Mouse (Mus musculus): Measurements from ENCODE around the gene Fbn1.

The Fbn1 gene

DNA sequence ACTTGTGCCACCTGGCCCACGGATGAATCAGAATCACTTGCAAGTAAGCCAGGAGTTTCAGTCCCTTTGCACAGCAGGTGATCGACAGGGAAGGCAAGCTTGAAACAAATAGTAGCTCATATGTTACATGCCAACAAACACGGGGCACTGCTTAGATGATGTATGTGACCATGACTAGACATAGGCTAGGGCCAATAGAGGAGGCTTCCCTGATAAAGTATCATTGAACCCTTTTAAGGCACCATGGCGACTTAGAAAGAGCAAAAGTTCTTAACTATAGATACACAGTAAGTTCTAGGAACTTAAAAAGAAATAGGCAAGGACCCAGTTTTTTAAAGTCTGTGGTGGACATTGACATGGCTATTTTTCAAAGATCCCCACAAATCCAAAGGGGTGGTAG, at the start of gene Fbn1:
Gene Fbn1 (minus strand): TSS at position 101 of the 400 bp plus-strand sequence.
- DNase-seq (ENCODE audit: low spot score), result no peak

DNA sequence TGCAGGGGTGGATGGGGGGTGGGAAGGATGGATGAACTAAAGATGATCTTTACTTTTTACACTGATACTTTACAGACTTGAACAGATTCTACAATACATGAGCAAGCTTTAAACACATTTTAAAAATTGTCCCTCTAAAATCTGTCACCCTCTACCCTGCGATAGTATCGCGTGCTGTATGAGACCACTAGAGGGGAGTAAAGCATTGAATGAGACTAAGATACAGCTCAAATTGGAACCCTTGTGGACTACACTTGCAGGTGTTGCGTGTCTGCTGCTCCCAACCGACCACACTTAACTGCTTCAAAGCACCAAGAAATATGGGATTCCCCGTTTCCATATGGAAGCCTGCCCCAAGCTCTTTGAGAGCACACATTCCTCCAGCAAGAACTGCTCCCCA, 48.0 kb upstream of the Fbn1 start:
- DNase-seq (ENCODE audit: low spot score), result no peak

DNA sequence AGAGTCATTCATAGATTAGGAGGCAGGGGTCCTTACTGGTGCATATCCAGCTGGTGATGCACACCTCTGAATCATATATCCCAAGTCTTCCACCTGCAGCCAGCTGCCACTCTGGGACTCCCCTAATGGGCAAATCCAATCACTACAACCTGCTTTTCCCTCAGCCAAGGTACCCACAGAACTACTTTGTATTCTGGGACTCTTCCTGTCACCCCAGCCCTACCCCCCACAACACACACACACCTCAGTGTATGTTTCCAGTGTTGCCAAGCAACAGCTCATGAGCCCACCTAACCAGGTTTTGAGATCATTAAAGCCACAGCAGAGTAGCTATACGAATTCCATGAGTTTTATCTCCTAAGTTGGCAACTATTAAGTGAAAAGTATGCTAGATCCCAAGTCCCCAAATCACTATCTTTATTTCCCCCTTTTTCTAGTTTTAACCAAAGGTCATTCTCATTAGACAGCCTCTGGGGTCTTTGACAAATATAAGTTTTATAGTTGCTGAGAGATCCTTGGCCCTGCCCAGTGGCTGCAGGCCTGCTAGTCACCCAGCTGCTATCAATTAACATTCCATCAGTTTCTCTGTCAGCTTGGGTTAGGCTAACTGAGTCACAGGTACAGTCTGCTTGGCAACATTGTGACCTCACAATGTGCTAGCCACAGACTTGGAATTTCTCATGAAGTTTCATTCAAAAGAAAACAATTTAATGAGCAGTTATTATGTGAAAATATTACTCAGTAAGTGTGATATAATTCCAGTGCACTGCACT, 41.2 kb upstream of the Fbn1 start:
- DNase-seq (ENCODE audit: low spot score), result no peak

DNA sequence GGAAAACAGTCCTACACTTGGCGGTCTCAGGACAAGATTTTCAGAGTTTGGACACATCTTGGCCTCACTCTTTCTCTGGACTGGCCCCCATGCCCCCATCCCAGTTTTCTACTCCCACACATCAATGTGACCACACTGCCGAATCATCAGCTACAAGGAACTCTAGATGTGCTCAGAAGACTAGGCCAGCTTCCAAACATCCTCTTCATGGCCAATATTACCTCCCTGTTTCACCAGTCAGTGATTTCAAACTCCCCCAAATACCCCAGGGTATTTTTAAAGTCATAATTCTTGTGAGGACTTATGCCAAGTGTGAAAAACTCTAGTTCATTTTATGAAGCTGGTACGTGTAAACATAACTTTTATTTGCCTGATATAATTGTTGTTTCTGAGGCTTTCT, 37.2 kb upstream of the Fbn1 start:
- DNase-seq (ENCODE audit: low spot score), result no peak

DNA sequence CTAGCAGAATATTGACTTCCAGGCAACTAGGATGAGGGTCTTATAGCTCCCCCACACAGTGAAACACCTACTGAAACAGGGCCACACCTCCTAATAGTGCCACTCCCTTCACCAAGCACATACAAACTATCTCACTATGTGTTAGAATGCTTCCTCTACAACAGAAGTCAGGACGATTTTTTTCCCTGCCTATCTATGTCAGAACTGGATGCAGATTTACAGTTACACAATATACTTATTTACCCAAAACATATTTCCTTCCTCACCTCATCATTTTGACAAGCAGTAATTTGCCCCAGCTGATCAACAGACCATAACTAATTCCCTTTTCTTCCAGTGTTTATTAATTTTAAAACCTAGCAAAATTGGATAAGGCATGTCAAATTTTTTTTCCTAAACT, 35.9 kb upstream of the Fbn1 start:
- no peak for DNase-seq (ENCODE audit: low spot score)

DNA sequence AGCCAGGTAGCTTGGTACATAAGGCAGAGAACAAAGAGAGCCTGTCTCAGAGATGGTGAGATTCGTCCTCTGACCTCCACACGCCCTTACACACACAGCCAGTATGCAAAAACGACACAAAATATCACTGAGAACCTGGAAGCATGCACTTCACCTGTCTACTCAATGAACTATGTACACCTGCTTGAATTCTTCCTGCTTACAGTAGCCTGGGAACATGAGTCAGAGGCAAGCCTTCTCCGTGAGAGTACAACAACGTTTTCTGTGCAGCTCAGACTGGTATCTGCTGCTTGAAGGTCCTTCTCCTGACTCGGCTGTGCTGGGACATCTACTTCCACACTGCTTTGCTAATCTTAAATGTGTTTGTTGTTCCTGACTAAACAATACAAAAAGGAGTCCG, 33.7 kb upstream of the Fbn1 start:
- no peak for DNase-seq (ENCODE audit: low spot score)

DNA sequence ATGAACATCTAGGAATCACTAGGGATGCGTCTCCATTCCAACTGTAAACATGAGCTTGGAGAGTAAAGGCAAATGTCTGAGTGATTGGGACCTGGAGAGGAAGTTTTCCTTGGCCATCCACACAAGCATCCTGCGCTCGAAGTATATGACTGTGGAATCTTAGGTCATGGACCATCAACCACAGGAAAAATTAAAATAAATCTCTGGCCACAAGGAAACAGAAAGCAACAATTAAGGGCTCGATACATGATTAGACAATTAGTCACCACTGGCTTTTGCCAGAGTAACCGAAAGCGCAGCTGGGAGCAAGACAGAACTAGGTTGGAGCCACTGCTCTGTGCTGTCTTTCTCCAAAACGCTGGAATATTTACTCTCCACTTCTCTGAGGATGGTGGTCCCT, 32.8 kb upstream of the Fbn1 start:
- no peak for DNase-seq (ENCODE audit: low spot score)

DNA sequence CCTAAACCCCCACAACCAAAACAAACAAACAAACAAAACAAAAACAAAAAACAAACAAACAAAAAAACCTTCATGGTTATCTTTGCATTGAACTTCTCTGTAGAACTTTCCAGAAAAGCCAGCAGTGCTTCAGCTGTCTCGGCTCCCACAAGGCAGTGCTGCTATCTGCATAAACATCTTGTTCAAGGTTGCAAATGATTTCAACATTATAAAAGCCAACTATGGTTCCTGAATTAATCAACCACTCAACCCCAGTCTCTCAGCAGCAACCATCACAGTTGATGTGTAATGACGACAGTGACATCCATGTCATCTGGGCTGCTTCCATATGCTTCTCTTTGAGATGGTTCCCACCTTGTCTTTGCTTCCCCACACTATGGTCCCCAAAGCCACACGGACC, 31.8 kb upstream of the Fbn1 start:
- no peak for DNase-seq (ENCODE audit: low spot score)

DNA sequence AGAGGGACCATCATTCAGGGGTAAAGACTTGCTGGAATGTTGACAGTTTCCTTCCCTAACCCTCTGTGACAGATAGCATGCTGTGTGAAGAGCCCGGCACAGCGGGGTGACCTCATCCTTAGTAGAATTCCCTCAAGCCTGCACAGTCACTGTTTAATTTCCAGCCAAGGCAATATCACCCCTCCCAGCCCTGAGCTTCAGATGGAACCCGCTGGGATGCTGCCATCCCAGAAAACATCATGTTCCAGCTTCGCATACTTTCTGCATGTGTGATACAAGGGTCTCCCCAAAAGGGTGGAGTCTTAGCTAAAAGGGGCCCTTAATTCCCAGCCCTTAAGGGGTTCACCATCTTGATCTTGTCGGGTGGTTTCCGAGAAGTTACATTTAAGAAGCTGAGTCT, 22.9 kb upstream of the Fbn1 start:
- DNase-seq (ENCODE audit: low spot score), result no peak

DNA sequence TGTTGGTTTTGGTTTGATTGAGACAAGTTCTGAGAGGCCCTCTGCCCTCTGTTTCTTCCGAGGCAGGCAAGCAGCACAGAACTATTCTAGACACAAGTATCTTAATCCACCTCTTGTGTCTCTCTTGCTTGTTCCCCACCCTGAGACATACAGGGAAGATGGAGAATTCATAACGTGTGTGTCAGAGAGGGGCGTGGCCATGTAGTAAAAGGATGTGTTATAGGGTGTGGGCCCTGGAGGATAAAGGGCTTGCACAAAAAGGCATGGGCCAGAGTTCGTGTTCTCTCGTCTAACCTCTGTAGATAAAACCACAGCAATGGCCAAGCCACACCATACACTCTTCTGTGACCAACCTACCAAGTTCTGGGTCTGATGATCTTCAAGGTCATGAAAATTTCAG, 18.8 kb upstream of the Fbn1 start:
- no peak for DNase-seq (ENCODE audit: low spot score)

DNA sequence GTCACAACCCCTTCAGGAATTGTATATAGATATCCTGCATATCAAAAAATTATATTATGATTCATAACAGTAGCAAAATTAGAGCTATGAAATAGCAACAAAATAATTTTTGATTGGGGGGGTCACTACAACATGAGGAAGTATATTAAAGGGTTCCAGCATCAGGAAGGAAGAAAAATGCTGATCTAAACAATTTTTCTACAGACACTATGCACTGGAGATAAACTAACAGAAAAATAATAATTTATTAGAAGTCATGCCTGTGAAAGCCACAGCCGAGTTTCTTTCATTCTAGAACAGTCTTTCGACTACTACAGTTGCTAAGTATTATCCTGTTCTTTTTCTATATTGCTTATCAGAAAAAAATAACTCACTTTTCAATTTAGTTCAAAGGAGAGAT, 17.7 kb upstream of the Fbn1 start:
- DNase-seq (ENCODE audit: low spot score), result no peak

DNA sequence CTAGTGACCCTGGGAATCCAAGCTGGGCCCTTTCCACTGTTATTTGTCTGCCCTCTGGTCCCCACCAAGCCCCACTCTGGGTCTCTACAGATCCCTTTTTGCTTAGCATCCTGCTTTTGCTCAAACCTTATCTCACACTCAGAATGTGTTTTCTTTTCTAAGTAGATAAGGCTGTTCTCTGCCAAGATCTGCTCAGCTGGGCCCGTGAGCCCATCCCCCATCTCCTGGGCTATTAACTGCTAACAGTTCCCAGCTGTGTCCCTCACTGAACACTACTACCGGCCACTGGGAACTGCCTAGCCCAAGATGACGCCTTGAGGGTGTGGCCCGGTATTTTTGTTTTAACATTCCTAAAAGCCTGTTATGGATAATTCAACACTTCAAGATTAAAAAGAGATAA, 8.8 kb upstream of the Fbn1 start:
- DNase-seq (ENCODE audit: low spot score), result no peak

DNA sequence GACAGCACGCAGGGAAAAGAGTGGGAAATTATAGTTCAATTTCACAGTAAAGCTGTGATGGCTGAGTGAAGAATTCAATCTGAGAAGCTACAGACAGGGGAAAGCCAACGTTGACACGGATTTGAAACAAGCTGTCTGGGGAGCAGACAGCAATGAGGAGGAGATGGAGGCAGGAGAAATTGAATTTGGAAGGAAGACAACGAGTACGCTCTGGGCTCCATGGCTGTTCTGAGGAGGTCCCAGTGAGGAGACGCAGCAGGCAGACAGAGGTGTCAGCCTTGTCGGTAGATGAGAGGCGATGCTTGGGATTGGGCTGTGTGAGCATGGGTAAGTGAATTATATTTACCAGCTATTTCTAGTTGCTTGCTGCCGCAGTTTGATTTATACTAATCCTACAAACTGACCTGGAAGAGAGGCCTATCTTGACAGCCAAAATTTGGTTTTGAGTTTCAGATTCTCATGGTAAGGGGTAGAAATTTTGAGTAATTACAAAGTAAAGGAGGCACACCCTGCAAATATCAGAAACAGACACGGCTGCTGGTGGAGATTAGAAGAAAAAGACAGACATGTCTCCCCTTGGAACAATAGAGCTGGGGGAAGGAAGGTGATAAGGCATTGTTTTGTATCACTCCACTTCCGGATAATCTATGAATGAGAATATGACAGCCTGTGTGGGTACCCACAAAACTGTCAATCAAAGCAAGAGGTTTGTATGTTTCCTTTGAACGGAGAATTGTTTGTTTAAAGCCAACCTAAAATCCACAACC, 7.7 kb upstream of the Fbn1 start:
- no peak for DNase-seq (ENCODE audit: low spot score)

DNA sequence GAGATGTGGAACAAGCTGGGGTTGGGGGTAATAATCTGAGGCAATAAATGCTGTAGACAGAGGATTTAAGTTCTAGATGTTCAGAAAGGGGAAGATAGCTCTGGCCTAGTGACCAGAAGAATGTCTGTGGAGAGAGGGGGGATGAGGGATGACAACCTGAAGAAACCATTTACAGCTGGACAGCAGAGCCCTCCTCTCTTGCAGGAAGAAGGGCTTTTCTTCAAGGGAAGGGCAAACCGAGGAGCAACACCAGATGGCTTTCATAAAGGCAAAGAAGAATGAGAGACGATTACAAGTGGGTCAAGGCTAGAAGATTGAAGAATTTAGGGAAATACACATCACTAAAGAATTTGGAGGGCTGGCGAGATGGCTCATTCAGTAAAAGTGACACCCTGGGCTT, 6.6 kb upstream of the Fbn1 start:
- no peak for DNase-seq (ENCODE audit: low spot score)

DNA sequence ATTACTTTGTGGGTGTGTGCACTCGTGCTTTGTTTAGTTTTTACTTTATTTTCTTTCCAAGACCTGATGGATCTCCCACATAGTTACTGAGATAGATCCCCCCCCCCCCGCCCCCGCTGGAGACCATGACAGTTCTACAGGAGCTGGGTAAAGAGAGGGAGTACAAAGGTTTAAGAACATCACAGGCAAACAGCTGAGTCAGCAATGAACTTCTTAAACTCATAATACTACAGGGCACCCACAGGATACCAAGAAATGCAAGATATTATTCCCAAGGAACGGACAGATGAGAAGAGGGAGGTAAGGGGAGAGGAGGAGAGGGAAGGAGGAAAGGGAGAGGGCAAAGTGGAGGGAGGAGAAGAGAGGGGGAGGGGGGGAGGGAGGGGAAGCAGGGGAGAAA, 4.8 kb upstream of the Fbn1 start:
- no peak for DNase-seq (ENCODE audit: low spot score)

DNA sequence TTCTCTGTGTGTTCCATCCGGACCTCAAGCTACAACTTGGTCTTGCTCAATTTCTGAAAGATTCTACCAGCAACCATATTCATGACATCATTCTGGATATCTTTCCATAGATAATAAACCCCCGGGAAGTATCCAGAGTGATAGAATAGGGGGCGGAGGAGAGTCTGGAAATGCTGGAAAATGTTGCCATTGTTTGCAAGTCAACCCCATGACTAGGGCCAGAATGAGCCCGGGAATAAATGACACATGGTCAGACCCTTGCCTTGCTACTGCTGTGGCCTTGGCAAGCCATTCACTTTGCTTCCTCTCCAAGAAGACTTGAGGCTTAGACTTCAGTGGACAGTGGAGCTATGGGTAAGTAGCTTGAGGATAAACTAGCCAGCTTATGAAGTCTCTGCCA, 4.1 kb upstream of the Fbn1 start:
- no peak for DNase-seq (ENCODE audit: low spot score)

DNA sequence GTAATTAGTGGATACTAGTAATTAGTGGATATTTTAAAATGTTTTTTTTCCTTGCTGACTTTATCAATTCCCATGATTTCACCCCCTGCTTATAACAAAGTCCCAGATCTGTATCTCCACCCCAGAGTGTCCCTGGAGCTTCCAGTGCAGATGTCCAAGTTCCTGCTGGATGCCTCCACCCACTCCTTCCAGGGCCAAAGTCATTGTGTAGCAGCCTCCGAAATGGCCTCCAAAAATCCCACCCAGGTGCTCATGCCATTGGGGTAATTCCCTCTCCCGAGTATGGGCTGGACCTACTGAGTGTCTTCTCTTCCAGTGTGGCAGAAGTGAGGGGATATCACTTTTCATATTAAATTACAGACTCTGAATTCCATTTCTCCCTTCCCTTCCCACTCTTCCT, 3.0 kb upstream of the Fbn1 start:
- no peak for DNase-seq (ENCODE audit: low spot score)

DNA sequence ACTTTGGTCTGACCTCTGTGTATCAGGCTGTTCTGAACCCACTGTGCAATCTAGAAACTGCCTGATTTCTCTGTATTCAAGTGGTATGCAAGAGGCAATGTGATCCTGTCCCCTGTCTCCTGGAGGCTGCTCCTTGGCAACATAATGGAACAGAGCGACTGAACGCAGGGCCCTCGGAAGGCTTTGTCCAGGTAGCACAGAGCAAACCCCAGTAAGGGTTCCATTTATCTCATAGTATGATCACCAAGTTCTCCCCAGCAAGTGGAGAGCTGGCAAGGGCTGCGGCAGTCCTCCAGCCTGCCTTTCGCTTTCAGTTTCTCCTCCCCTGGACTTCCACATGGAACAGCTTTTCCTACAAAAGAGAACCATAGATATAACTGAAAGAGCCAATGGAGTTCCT, 588 bp upstream of the Fbn1 start:
- no peak for DNase-seq (ENCODE audit: low spot score)

DNA sequence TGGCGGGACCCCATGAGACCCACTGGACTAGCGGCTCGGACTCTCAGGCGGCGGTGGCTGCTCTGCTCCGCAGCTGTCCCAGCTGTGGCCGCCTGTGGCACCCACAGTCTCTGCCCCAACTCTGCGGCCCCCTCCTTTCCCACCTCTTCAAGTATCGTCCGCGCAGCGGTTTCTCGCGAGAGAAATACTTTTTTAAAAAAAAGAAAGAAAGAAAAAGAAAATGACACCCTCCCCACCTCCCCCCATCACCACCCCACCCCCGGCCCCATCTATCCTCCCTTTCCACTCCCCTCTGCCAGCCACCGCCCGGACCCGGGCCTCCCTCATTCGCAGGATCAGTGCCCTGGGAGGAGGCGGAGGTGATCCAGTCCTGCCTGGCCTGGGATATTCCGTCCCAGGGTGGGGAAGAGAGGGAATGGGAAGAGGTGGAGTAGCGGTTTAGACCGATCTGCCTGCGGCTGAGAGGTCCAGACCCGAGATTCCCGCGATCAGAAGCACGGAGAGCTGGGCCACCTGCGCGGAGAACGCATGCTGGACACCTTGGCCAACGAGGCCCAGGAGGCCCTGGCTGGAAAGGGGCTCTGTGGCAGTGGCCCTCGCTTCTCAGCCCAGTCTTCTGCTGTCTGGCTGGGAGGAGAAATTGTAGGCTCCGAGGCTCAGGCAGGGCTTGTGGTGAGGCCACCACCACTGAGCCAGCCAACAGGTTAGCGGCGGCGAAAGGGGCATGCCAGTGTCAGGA, 1.3 kb downstream of the Fbn1 start:
- DNase-seq (ENCODE audit: low spot score), result peak; percentile 46

DNA sequence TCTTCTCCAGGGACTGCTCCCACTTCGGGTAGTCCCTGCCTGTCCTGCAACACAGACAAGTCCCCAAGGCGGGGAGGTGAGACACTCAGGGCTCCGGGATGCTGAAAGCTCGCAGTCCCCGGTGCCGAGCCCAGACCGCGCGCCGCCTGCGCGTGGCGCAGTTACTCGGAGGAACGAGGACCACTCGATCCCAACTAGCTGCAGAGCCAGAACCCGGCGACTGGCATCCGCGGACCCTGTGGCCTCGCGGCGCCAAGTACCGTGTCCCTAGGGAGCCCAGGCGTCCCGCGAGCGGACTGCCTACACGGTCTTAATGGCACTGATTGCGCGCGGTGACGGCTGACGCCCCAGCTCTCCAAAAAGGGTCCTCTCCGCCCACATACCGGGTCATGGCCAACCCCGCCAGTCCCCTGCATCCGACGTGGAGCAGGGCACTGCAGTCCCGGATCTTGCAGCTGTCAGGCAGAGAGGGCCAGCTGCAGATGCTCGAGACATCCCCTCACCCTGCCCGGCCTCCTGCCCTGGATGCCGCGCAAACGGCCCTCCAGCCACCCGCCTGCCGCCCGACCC, 2.0 kb downstream of the Fbn1 start:
- peak; percentile 62 for DNase-seq (ENCODE audit: low spot score)

DNA sequence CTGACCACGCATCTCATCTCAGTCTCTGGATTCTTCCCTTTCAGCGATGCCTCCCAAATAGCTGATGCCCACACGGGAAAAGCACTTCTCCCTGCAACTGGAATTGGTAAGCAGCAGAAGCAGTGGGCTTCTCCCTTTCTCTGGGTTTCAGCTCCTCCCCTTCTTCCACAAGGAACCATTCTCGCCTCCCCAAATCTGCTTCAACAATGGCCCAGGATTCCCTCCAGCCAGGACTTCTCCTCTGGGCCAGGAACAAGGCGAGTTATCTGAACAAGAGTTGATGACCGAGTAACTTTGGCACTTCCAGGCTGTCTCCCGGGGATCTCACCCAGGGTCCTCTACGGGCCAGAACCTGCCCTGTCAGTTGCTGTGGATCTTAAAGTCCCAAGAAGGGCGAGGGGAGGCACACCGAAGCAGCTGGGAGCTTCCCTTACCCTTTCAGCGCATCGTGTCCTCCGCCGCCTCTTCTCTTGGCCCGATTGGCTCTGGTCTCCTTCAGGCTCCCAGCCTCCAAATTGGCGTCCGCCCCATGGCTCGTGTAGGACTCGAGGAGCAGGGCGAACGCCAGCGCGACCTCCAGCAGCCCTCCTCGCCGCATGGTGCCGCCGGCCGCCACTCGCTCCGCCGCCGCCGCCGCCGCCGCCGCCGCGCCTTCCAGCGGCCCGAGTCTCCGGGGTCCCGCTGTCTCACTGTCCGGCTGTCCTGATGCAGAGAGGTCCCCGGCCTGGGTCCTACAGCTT, 2.6 kb downstream of the Fbn1 start, which contains the start of gene Gm9913:
Gene Gm9913 (plus strand): TSS at position 84 of the 740 bp plus-strand sequence.
- peak; percentile 44 for DNase-seq (ENCODE audit: low spot score)

DNA sequence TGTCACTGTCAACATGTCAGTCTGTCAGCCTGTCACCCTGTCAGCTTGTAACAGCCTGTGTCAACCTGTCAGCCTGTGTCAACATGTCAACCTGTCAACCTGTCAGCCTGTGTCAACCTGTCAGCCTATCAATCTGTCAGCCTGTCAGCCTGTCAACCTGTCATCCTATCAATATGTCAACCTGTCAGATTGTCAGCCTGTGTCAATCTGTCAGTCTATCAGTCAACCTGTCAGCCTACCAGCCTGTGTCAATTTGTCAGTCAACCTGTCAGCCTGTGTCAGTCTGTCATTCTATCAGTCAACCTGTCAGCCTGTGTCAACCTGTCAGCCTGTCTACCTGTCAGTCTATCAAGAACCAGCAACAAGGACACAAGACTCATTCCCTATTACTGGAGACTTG, 6.3 kb downstream of the Fbn1 start:
- no peak for DNase-seq (ENCODE audit: low spot score)
